Mouse (Mus musculus): ENCODE data around the gene 2310046K23Rik. TPM values are rescaled to one million over a fixed set of nuclear protein-coding genes. Genes with fewer than 3 reads are reported as not detected.
"Not testable (repeated sequence)": the region's sequence is repeated elsewhere in the genome, so short reads cannot be mapped to it uniquely, and the experiment has no call there.

The 2310046K23Rik gene
- polyA plus RNA-seq, 1 experiment: not detected

DNA sequence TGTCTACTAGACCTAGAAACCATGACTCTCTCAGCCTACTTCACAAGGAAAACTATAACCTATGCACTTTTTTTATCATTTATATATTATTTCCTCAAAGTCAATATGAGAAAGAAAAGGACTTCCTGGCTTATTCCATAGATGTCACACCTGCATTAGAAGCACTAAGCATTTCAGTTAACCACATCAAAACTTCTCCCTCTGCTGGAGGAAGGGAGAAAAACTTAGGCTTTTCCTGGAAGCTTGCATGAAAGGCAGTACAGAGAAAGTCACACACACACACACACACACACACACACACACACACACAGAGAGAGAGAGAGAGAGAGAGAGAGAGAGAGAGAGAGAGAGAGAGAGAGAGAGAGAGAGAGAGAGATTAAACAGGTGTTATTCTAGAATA is 22.0 kb downstream of the 2310046K23Rik start:
- Histone ChIP-seq H3K9me3 (ENCODE audit: control insufficient read depth, low read length) (no peaks in the 10 kb centered on the region), H3K4me3 (replicated peaks) (no peak overlapping the region), H3K4me1 (ENCODE audit: control insufficient read depth) (no peaks in the 10 kb centered on the region), H3K27me3 (ENCODE audit: control insufficient read depth) (no peaks in the 10 kb centered on the region), H3K36me3 (ENCODE audit: control insufficient read depth) (no peaks in the 10 kb centered on the region)
- TF ChIP-seq GATA1 (IDR thresholded peaks at IDR 0.05; ENCODE audit: low read length) (no peak), TAL1 (IDR thresholded peaks at IDR 0.05; ENCODE audit: low read length) (no peak)

DNA sequence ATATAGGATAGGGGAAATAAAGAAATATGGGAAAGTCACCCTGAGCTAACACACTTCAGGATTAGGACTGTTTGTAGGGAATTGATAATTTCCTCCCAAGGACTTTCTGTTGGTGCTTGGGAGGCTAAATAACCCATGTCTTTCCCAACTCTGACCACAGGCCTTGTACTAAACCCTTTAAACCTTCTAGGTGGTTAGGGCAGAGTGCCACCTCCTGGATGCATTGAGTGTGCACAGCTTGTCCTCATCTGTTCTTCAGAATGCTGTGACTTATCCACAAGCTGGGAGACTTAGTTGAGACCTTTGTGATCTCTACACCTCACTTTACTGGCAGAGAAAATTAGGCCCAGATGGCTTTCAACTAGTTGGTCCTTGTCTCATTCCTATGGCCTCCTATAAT is 23.5 kb downstream of the 2310046K23Rik start:
- Histone ChIP-seq H3K4me3 (replicated peaks) (no peak overlapping the region), H3K27me3 (ENCODE audit: control insufficient read depth) (no peaks in the 10 kb centered on the region), H3K9me3 (ENCODE audit: control insufficient read depth, low read length) (no peaks in the 10 kb centered on the region)

DNA sequence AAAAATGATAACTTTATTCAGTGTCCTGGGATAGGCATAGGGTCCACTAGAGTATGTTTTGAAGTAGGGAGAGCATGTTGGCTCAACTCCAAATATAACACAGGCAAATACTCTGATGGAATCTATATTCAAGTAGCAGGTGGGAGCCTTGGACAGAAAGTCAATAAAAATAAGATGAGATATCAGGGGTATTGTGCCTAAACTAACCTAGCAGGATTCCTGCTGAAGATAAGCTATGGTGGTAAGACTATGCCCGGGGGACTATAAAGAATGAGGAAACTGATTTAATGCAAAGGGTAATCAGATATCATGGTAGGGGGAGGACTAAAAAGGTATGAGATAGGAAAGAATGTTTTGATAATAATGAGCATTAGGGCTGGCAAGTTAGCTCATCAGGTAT is 26.1 kb downstream of the 2310046K23Rik start:
- Histone ChIP-seq H3K4me1 (ENCODE audit: control insufficient read depth) (no peaks in the 10 kb centered on the region), H3K9me3 (ENCODE audit: control insufficient read depth, low read length) (no peaks in the 10 kb centered on the region), H3K36me3 (ENCODE audit: control insufficient read depth) (no peaks in the 10 kb centered on the region), H3K4me3 (replicated peaks) (no peak overlapping the region), H3K27me3 (ENCODE audit: control insufficient read depth) (no peaks in the 10 kb centered on the region)
- TF ChIP-seq TAL1 (IDR thresholded peaks at IDR 0.05; ENCODE audit: low read length): no peak
- no peak for TF ChIP-seq GATA1 (IDR thresholded peaks at IDR 0.05; ENCODE audit: low read length)

More for the DNA sequence above, 23.5 kb downstream of the 2310046K23Rik start:
- TF ChIP-seq TAL1 (IDR thresholded peaks at IDR 0.05; ENCODE audit: low read length) (no peak), GATA1 (IDR thresholded peaks at IDR 0.05; ENCODE audit: low read length) (no peak)
- Histone ChIP-seq H3K36me3 (ENCODE audit: control insufficient read depth) (no peaks in the 10 kb centered on the region), H3K4me1 (ENCODE audit: control insufficient read depth) (no peaks in the 10 kb centered on the region)

DNA sequence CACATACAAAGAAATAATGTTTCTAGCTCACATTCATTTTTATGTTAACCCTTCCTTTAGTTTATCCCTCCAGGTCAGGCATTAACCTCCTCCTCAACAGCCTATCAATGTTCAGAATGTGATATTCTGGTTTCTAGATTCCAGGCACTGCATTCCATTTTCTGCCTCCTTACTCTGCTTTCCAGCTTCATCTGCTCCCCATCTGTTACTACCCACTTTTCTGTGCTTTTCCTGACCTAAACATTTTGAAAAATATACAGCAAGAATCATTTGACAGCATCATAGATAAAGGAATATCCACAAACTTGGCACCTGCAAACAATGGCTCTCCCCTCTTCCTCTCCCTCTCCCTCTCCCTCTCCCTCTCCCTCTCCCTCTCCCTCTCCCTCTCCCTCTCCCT is 30.8 kb downstream of the 2310046K23Rik start:
- Histone ChIP-seq H3K9me3 (ENCODE audit: control insufficient read depth, low read length) (no peaks in the 10 kb centered on the region), H3K4me3 (replicated peaks) (no peak overlapping the region), H3K4me1 (ENCODE audit: control insufficient read depth) (no peaks in the 10 kb centered on the region), H3K27me3 (ENCODE audit: control insufficient read depth) (no peaks in the 10 kb centered on the region), H3K36me3 (ENCODE audit: control insufficient read depth) (no peaks in the 10 kb centered on the region)
- no peak for TF ChIP-seq GATA1 (IDR thresholded peaks at IDR 0.05; ENCODE audit: low read length)
- no peak for TF ChIP-seq TAL1 (IDR thresholded peaks at IDR 0.05; ENCODE audit: low read length)

DNA sequence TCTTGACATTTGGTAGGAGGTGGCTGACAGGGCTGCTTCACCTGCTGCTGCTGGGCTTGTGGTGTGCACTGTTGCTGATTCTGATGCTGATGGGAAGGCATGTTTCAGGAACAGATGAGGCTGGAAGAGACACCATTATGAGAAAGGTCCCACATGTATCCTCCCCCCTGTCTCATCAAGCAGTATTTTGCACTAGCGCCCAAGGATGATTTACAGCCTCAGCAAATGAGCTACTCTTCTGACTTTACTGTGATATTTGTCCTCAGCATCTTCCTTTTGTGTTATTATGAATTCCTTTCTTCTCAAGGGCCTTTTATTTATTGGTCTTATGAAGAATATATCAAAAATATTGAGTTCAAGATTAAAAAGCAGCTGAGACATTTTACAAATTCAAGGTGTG is 33.9 kb downstream of the 2310046K23Rik start, which contains the start of gene Sprr4:
Gene Sprr4, minus strand, starts transcription at position 101 of the 400 bp plus-strand sequence.
- no peaks in the 10 kb centered on the region for H3K27me3 ChIP-seq (ENCODE audit: control insufficient read depth)
- TF ChIP-seq TAL1 (IDR thresholded peaks at IDR 0.05; ENCODE audit: low read length) (no peak), GATA1 (IDR thresholded peaks at IDR 0.05; ENCODE audit: low read length) (no peak)
- H3K4me3 ChIP-seq (replicated peaks): no peak within 1 kb of the TSS
- H3K36me3 ChIP-seq (ENCODE audit: control insufficient read depth): no peaks in the 10 kb centered on the region
- H3K9me3 ChIP-seq (ENCODE audit: control insufficient read depth, low read length): no peaks in the 10 kb centered on the region
- no peaks in the 10 kb centered on the region for H3K4me1 ChIP-seq (ENCODE audit: control insufficient read depth)

DNA sequence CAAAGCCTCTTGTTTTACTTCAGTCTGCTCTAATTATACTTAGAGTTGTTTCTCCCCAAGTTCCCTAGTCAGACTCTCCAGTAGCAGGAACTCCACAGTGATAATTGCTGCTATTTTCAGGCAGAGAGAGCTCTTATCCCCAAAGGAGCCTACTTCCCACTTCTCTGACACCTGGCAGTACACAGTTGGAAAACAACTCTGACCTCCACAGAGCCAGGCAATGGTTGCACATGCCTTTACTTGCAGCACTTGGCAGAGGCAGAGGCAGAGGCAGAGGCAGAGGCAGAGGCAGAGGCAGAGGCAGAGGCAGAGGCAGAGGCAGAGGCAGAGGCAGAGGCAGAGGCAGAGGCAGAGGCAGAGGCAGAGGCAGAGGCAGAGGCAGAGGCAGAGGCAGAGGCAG is 44.0 kb downstream of the 2310046K23Rik start:
- H3K9me3 ChIP-seq (ENCODE audit: control insufficient read depth, low read length); H3K4me3 ChIP-seq (replicated peaks); H3K36me3 ChIP-seq (ENCODE audit: control insufficient read depth); H3K4me1 ChIP-seq (ENCODE audit: control insufficient read depth); H3K27me3 ChIP-seq (ENCODE audit: control insufficient read depth): not testable (repeated sequence)

DNA sequence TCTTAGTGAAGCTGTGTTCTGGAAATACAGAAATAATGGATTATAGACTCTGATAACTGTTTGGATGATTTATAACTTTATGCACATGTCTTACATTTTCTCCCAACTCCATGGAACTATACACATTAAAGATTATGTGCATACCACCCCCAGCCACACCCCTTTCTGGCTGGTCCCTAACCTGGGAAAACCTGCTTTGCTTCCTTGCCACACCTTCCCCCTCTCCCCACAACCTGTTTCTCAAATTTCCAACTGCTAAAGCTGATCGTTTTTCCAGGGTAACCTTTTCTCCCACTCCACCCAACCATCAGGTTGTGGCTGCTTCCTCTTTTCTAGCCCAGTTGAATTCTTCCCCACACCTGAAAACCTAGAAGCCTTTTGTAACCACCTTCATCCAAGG is 48.0 kb downstream of the 2310046K23Rik start:
- Histone ChIP-seq H3K9me3 (ENCODE audit: control insufficient read depth, low read length) (no peaks in the 10 kb centered on the region), H3K4me3 (replicated peaks) (no peak overlapping the region), H3K4me1 (ENCODE audit: control insufficient read depth) (no peaks in the 10 kb centered on the region), H3K27me3 (ENCODE audit: control insufficient read depth) (no peaks in the 10 kb centered on the region), H3K36me3 (ENCODE audit: control insufficient read depth) (no peaks in the 10 kb centered on the region)
- no peak for TF ChIP-seq TAL1 (IDR thresholded peaks at IDR 0.05; ENCODE audit: low read length)
- TF ChIP-seq GATA1 (IDR thresholded peaks at IDR 0.05; ENCODE audit: low read length): no peak

DNA sequence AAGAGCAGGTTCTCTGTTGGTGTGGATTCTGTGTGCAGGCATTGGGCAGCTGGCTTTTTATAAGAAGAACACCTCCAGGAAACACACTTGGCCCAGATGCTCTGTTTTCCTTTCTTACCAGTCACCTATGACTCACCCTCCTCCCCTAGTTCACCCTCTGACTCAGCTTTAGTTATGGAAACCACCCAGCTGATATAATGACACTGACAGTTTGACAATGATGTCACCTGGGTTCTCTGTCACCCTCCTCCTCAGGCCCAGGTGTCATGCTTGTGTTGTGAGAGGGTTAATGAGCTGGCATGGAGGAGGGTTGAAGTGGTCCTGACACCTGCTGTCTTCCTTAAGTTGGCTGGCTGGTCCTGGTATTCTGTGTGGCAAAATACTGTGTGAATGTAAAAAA is 48.4 kb downstream of the 2310046K23Rik start, which contains the start of gene Sprr1a:
Gene Sprr1a, minus strand, starts transcription at position 33 of the 400 bp plus-strand sequence.
- Histone ChIP-seq H3K4me3 (replicated peaks) (no peak within 1 kb of the TSS), H3K4me1 (ENCODE audit: control insufficient read depth) (no peaks in the 10 kb centered on the region), H3K36me3 (ENCODE audit: control insufficient read depth) (no peaks in the 10 kb centered on the region), H3K9me3 (ENCODE audit: control insufficient read depth, low read length) (no peaks in the 10 kb centered on the region), H3K27me3 (ENCODE audit: control insufficient read depth) (no peaks in the 10 kb centered on the region)
- TF ChIP-seq GATA1 (IDR thresholded peaks at IDR 0.05; ENCODE audit: low read length) (no peak), TAL1 (IDR thresholded peaks at IDR 0.05; ENCODE audit: low read length) (no peak)

Other genes starting within 250 kb of the 2310046K23Rik start
- not detected in 2 replicates for gene Sprr2a3, start 249.1 kb downstream of the 2310046K23Rik start, polyA plus RNA-seq (2012)
- gene Sprr2b, start 217.9 kb downstream of the 2310046K23Rik start, polyA plus RNA-seq (2012): not detected in 2 replicates
- not detected in 2 replicates for gene Sprr2d, start 195.4 kb downstream of the 2310046K23Rik start, polyA plus RNA-seq (2012)
- gene Sprr2e, start 182.4 kb downstream of the 2310046K23Rik start, polyA plus RNA-seq (2012): not detected in 2 replicates
- not detected in 2 replicates for gene Sprr2f, start 169.3 kb downstream of the 2310046K23Rik start, polyA plus RNA-seq (2012)
- not detected in 2 replicates for gene Sprr2h, start 148.8 kb downstream of the 2310046K23Rik start, polyA plus RNA-seq (2012)
- gene Sprr2i, start 126.5 kb downstream of the 2310046K23Rik start, polyA plus RNA-seq (2012): not detected in 2 replicates
- gene Sprr2j-ps, start 116.4 kb downstream of the 2310046K23Rik start, polyA plus RNA-seq (2012): not detected in 2 replicates
- 2.0 and 2.3 TPM in 2 replicates for gene Gm9774, start 105.1 kb downstream of the 2310046K23Rik start, polyA plus RNA-seq (2012)
- not detected in 2 replicates for gene Sprr2k, start 101.9 kb downstream of the 2310046K23Rik start, polyA plus RNA-seq (2012)
- gene Sprr1b, start 95.7 kb downstream of the 2310046K23Rik start, polyA plus RNA-seq (2012): not detected in 2 replicates
- gene Sprr3, start 75.8 kb downstream of the 2310046K23Rik start, polyA plus RNA-seq (2012): not detected in 2 replicates
- not detected in 2 replicates for gene Sprr1a, start 48.6 kb downstream of the 2310046K23Rik start, polyA plus RNA-seq (2012)
- gene Sprr4, start 34.0 kb downstream of the 2310046K23Rik start, polyA plus RNA-seq (2012): not detected in 2 replicates
- not detected in 2 replicates for gene Ivl, start 39.2 kb upstream of the 2310046K23Rik start, polyA plus RNA-seq (2012)
- gene Smcp, start 54.5 kb upstream of the 2310046K23Rik start, polyA plus RNA-seq (2012): not detected in 2 replicates
- not detected in 2 replicates for gene 2210017I01Rik, start 73.0 kb upstream of the 2310046K23Rik start, polyA plus RNA-seq (2012)
- not detected in 2 replicates for gene Lce6a, start 87.1 kb upstream of the 2310046K23Rik start, polyA plus RNA-seq (2012)
- gene Lce1a1, start 113.8 kb upstream of the 2310046K23Rik start, polyA plus RNA-seq (2012): not detected in 2 replicates
- gene Lce1b, start 122.4 kb upstream of the 2310046K23Rik start, polyA plus RNA-seq (2012): not detected in 2 replicates
- not detected in 2 replicates for gene Lce1a2, start 135.8 kb upstream of the 2310046K23Rik start, polyA plus RNA-seq (2012)
- not detected in 2 replicates for gene Lce1c, start 144.7 kb upstream of the 2310046K23Rik start, polyA plus RNA-seq (2012)
- not detected in 2 replicates for gene Lce1d, start 152.7 kb upstream of the 2310046K23Rik start, polyA plus RNA-seq (2012)
- not detected in 2 replicates for gene Lce1e, start 174.6 kb upstream of the 2310046K23Rik start, polyA plus RNA-seq (2012)
- gene Lce1f, start 185.8 kb upstream of the 2310046K23Rik start, polyA plus RNA-seq (2012): not detected in 2 replicates
- gene Gm38119, start 204.6 kb upstream of the 2310046K23Rik start, polyA plus RNA-seq (2012): not detected in 2 replicates
- gene Lce1g, start 217.8 kb upstream of the 2310046K23Rik start, polyA plus RNA-seq (2012): not detected in 2 replicates
- not detected in 2 replicates for gene Lce1h, start 230.6 kb upstream of the 2310046K23Rik start, polyA plus RNA-seq (2012)
- not detected in 2 replicates for gene Lce1i, start 244.4 kb upstream of the 2310046K23Rik start, polyA plus RNA-seq (2012)